Mouse (Mus musculus): Measurements from ENCODE around the gene Prap1. TPM values are rescaled to one million over a fixed set of nuclear protein-coding genes. Genes with fewer than 3 reads are reported as not detected.

Prap1 gene
- polyA plus RNA-seq, 1 experiment: not detected

GRCm38 (mm10) chr7:140060936-140061831 lies 32.0 kb upstream of the Prap1 start:
- H3K4me1 ChIP-seq: peaks cover 31% of the 10 kb centered on the region
- TF ChIP-seq GATA1 (IDR thresholded peaks at IDR 0.05; ENCODE audit: borderline replicate concordance, low read length) (no peak), FLI1 (IDR thresholded peaks at IDR 0.05; ENCODE audit: low read length) (no peak)
- no peaks in the 10 kb centered on the region for H3K36me3 ChIP-seq (replicated peaks; ENCODE audit: low read length)
- peaks cover 17% of the 10 kb centered on the region for H3K9me3 ChIP-seq
- peaks cover 96% of the 10 kb centered on the region for H3K27me3 ChIP-seq (replicated peaks)
- peak overlapping the region; percentile 86 for H3K4me3 ChIP-seq (replicated peaks)

GRCm38 (mm10) chr7:140061832-140062130 lies 31.4 kb upstream of the Prap1 start:
- TF ChIP-seq GATA1 (IDR thresholded peaks at IDR 0.05; ENCODE audit: borderline replicate concordance, low read length) (no peak), FLI1 (IDR thresholded peaks at IDR 0.05; ENCODE audit: low read length) (no peak)
- H3K27me3 ChIP-seq (replicated peaks): peaks cover 96% of the 10 kb centered on the region
- no peak overlapping the region for H3K4me3 ChIP-seq (replicated peaks)
- no peaks in the 10 kb centered on the region for H3K36me3 ChIP-seq (replicated peaks; ENCODE audit: low read length)
- peaks cover 31% of the 10 kb centered on the region for H3K4me1 ChIP-seq
- H3K9me3 ChIP-seq: peaks cover 15% of the 10 kb centered on the region

GRCm38 (mm10) chr7:140062307-140062706 lies 30.9 kb upstream of the Prap1 start:
- H3K36me3 ChIP-seq (replicated peaks; ENCODE audit: low read length): no peaks in the 10 kb centered on the region
- H3K27me3 ChIP-seq (replicated peaks): peaks cover 94% of the 10 kb centered on the region
- no peak for TF ChIP-seq FLI1 (IDR thresholded peaks at IDR 0.05; ENCODE audit: low read length)
- TF ChIP-seq GATA1 (IDR thresholded peaks at IDR 0.05; ENCODE audit: borderline replicate concordance, low read length): no peak
- no peak overlapping the region for H3K4me3 ChIP-seq (replicated peaks)
- peaks cover 31% of the 10 kb centered on the region for H3K4me1 ChIP-seq
- H3K9me3 ChIP-seq: peaks cover 12% of the 10 kb centered on the region

- TF ChIP-seq FLI1 (IDR thresholded peaks at IDR 0.05; ENCODE audit: low read length): no peak
- TF ChIP-seq GATA1 (IDR thresholded peaks at IDR 0.05; ENCODE audit: borderline replicate concordance, low read length): no peak
- H3K36me3 ChIP-seq (replicated peaks; ENCODE audit: low read length): no peaks in the 10 kb centered on the region
- peaks cover 93% of the 10 kb centered on the region for H3K27me3 ChIP-seq (replicated peaks)
- peaks cover 7% of the 10 kb centered on the region for H3K9me3 ChIP-seq
- peaks cover 24% of the 10 kb centered on the region for H3K4me1 ChIP-seq
- H3K4me3 ChIP-seq (replicated peaks): no peak overlapping the region
Measured at GRCm38 (mm10) chr7:140063092-140063491, 30.1 kb upstream of the Prap1 start.

GRCm38 (mm10) chr7:140067397-140067796 lies 25.8 kb upstream of the Prap1 start:
- Histone ChIP-seq H3K27me3 (replicated peaks) (peaks cover 82% of the 10 kb centered on the region), H3K4me1 (peaks cover 11% of the 10 kb centered on the region)

GRCm38 (mm10) chr7:140070042-140070711 lies 23.0 kb upstream of the Prap1 start:
- no peaks in the 10 kb centered on the region for H3K36me3 ChIP-seq (replicated peaks; ENCODE audit: low read length)
- peak overlapping the region; percentile 80 for H3K4me3 ChIP-seq (replicated peaks)
- peaks cover 78% of the 10 kb centered on the region for H3K27me3 ChIP-seq (replicated peaks)
- H3K9me3 ChIP-seq: peaks cover 7% of the 10 kb centered on the region
- no peak for TF ChIP-seq GATA1 (IDR thresholded peaks at IDR 0.05; ENCODE audit: borderline replicate concordance, low read length)
- no peak for TF ChIP-seq FLI1 (IDR thresholded peaks at IDR 0.05; ENCODE audit: low read length)
- peaks cover 11% of the 10 kb centered on the region for H3K4me1 ChIP-seq

More at GRCm38 (mm10) chr7:140067397-140067796, 25.8 kb upstream of the Prap1 start:
- TF ChIP-seq FLI1 (IDR thresholded peaks at IDR 0.05; ENCODE audit: low read length): no peak
- TF ChIP-seq GATA1 (IDR thresholded peaks at IDR 0.05; ENCODE audit: borderline replicate concordance, low read length): no peak
- Histone ChIP-seq H3K36me3 (replicated peaks; ENCODE audit: low read length) (no peaks in the 10 kb centered on the region), H3K4me3 (replicated peaks) (no peak overlapping the region), H3K9me3 (peaks cover 7% of the 10 kb centered on the region)

- H3K4me3 ChIP-seq (replicated peaks): no peak overlapping the region
- 0 out of 2 replicates have a peak, but pooled peaks cover 4% of the 10 kb centered on the region for H3K9me3 ChIP-seq
- peaks cover 32% of the 10 kb centered on the region for H3K4me1 ChIP-seq
- no peak for TF ChIP-seq GATA1 (IDR thresholded peaks at IDR 0.05; ENCODE audit: borderline replicate concordance, low read length)
- TF ChIP-seq FLI1 (IDR thresholded peaks at IDR 0.05; ENCODE audit: low read length): no peak
- no peaks in the 10 kb centered on the region for H3K36me3 ChIP-seq (replicated peaks; ENCODE audit: low read length)
- peaks cover 58% of the 10 kb centered on the region for H3K27me3 ChIP-seq (replicated peaks)
Measured at GRCm38 (mm10) chr7:140077698-140078097, 15.5 kb upstream of the Prap1 start.

- H3K9me3 ChIP-seq: 0 out of 2 replicates have a peak, but pooled peaks cover 4% of the 10 kb centered on the region
- H3K4me1 ChIP-seq: peaks cover 35% of the 10 kb centered on the region
- no peak overlapping the region for H3K4me3 ChIP-seq (replicated peaks)
- TF ChIP-seq FLI1 (IDR thresholded peaks at IDR 0.05; ENCODE audit: low read length): no peak
- TF ChIP-seq GATA1 (IDR thresholded peaks at IDR 0.05; ENCODE audit: borderline replicate concordance, low read length): no peak
- H3K36me3 ChIP-seq (replicated peaks; ENCODE audit: low read length): no peaks in the 10 kb centered on the region
- peaks cover 53% of the 10 kb centered on the region for H3K27me3 ChIP-seq (replicated peaks)
Measured at GRCm38 (mm10) chr7:140078711-140079110, 14.5 kb upstream of the Prap1 start.

- H3K4me3 ChIP-seq (replicated peaks): peak overlapping the region; percentile 40
Measured at GRCm38 (mm10) chr7:140080503-140081156, 12.6 kb upstream of the Prap1 start.

More at GRCm38 (mm10) chr7:140080503-140081156, 12.6 kb upstream of the Prap1 start:
- Histone ChIP-seq H3K9me3 (0 out of 2 replicates have a peak, but pooled peaks cover 4% of the 10 kb centered on the region), H3K36me3 (replicated peaks; ENCODE audit: low read length) (no peaks in the 10 kb centered on the region), H3K4me1 (peaks cover 35% of the 10 kb centered on the region), H3K27me3 (replicated peaks) (peaks cover 51% of the 10 kb centered on the region)
- TF ChIP-seq GATA1 (IDR thresholded peaks at IDR 0.05; ENCODE audit: borderline replicate concordance, low read length): no peak
